ENCODE assay signal across 27 mouse cellular contexts in genomic region chr5:66406431-66406830, GRCm38 (mm10).
DNase-seq lines count a peak whose midpoint lies in the region; ATAC-seq and TF ChIP-seq lines count a peak whose summit lies in the region.
"Had no signal": no experiment of that assay in that cellular context is flagged by ENCODE, and none has a peak within 500 bp of the region (broad histone marks: within the 10 kb centered on the region; RNA-seq: fewer than 3 reads in every experiment).

No protein-coding gene starts in this region.

- H3K9ac ChIP-seq in heart, embryonic 11.5 days (ENCODE audit: low read depth, low read length): no peak overlapping the region
- H3K9ac ChIP-seq in heart, adult 2 months (ENCODE audit: low read depth, low read length): no peak overlapping the region
- no peak overlapping the region for H3K9ac ChIP-seq in kidney, embryonic 14.5 days (ENCODE audit: low read depth, low read length)
- H3K9ac ChIP-seq in kidney, embryonic 16.5 days (replicated peaks; ENCODE audit: low read length): no peak overlapping the region
- H3K9ac ChIP-seq: embryonic facial prominence, embryonic 15.5 days; forebrain, embryonic 12.5 days; forebrain, postnatal 0 days; hindbrain, embryonic 13.5 days; limb, embryonic 13.5 days; liver, embryonic 12.5 days; liver, postnatal 0 days; midbrain, embryonic 12.5 days; neural tube, embryonic 12.5 days had no signal

- ATAC-seq in heart, embryonic 11.5 days (replicated peaks; ENCODE audit: insufficient number of reproducible peaks, low FRiP score, low TSS enrichment): no peak
- ATAC-seq in kidney, embryonic 14.5 days (ENCODE audit: low FRiP score, low TSS enrichment): no peak
- ATAC-seq in kidney, embryonic 16.5 days (ENCODE audit: low FRiP score, low TSS enrichment): peak; percentile 14; the same call in 1 of the 2 replicates
- ATAC-seq: CD4-positive, CD25-positive, alpha-beta regulatory T cell, adult 4 months; forebrain, postnatal 0 days; intestine, embryonic 16.5 days; liver, embryonic 12.5 days; liver, postnatal 0 days had no signal

- H3K79me2 ChIP-seq in heart, adult 2 months (replicated peaks; ENCODE audit: control insufficient read depth, insufficient read depth, low read length): no peaks in the 10 kb centered on the region

- no peak for DNase-seq in heart, adult 2 months
- peak; percentile 57 for DNase-seq in kidney, adult 11 months
- peak; percentile 50 to 75 for DNase-seq in kidney, postnatal 25 days
- no peak for DNase-seq in ovary, adult 18-20 months (ENCODE audit: low spot score)
- DNase-seq in cerebellum, adult 11-12 months: no peak
- DNase-seq: adrenal gland, postnatal 14 days; cerebellum, adult 11 months; cerebellum, adult 9-11 months; forebrain, postnatal 0 days; liver, postnatal 0 days; thymus, postnatal 4 days had no signal

- no peaks in the 10 kb centered on the region for H3K9me3 ChIP-seq in heart, embryonic 11.5 days (replicated peaks; ENCODE audit: control insufficient read depth, low read length)
- no peaks in the 10 kb centered on the region for H3K9me3 ChIP-seq in kidney, embryonic 14.5 days (ENCODE audit: control insufficient read depth, low read length)
- no peaks in the 10 kb centered on the region for H3K9me3 ChIP-seq in kidney, embryonic 16.5 days (ENCODE audit: low read length)
- H3K9me3 ChIP-seq: embryonic facial prominence, embryonic 15.5 days; forebrain, embryonic 12.5 days; hindbrain, embryonic 13.5 days; limb, embryonic 13.5 days; liver, embryonic 12.5 days; megakaryocyte, embryonic 14.5 days; midbrain, embryonic 12.5 days; neural tube, embryonic 12.5 days had no signal

- peaks cover 13% of the 10 kb centered on the region for H3K4me1 ChIP-seq in heart, embryonic 11.5 days (ENCODE audit: control insufficient read depth, insufficient read depth, low read length)
- peaks cover 14% of the 10 kb centered on the region for H3K4me1 ChIP-seq in heart, adult 2 months (ENCODE audit: control insufficient read depth, insufficient read depth, low read length)
- peaks cover 11% of the 10 kb centered on the region; the same call in 1 of the 2 replicates for H3K4me1 ChIP-seq in kidney, embryonic 14.5 days (ENCODE audit: control insufficient read depth, insufficient read depth, low read length)
- H3K4me1 ChIP-seq in kidney, embryonic 16.5 days (ENCODE audit: insufficient read depth, low read length): peaks cover 24% of the 10 kb centered on the region
- H3K4me1 ChIP-seq: liver, embryonic 12.5 days; neural tube, embryonic 12.5 days had no signal

- H3K27ac ChIP-seq in heart, embryonic 11.5 days (ENCODE audit: low read depth, low read length): 0 out of 2 replicates have a peak overlapping the region, but pooled peaks have one; percentile 50
- H3K27ac ChIP-seq in heart, adult 2 months: no peak overlapping the region; the same call in 1 of the 2 replicates
- no peak overlapping the region for H3K27ac ChIP-seq in kidney, embryonic 14.5 days (ENCODE audit: low read depth, low read length)
- H3K27ac ChIP-seq in kidney, embryonic 16.5 days (ENCODE audit: low read length): 0 out of 2 replicates have a peak overlapping the region, but pooled peaks have one; percentile 38
- H3K27ac ChIP-seq: forebrain, embryonic 12.5 days; layer of hippocampus, adult 2 months; left cerebral cortex, adult 2 months; limb, embryonic 13.5 days; liver, embryonic 12.5 days; midbrain, embryonic 12.5 days; neural tube, embryonic 12.5 days had no signal

- TF ChIP-seq CTCF in heart, adult 2 months (IDR thresholded peaks at IDR 0.05): no peak

- intact Hi-C loops in heart, adult 2 months (cut with DNase I): no loop called here

- no peak for TF ChIP-seq POLR2A in heart, adult 2 months (IDR thresholded peaks at IDR 0.05; ENCODE audit: insufficient read depth, low read depth, low read length)

- no peak overlapping the region for H3K4me3 ChIP-seq in heart, embryonic 11.5 days (ENCODE audit: low read depth, low read length)
- no peak overlapping the region for H3K4me3 ChIP-seq in heart, adult 2 months
- no peak overlapping the region for H3K4me3 ChIP-seq in kidney, embryonic 14.5 days (ENCODE audit: low read length)
- H3K4me3 ChIP-seq in kidney, embryonic 16.5 days (ENCODE audit: low read length): no peak overlapping the region
- H3K4me3 ChIP-seq: embryonic facial prominence, embryonic 15.5 days; forebrain, embryonic 12.5 days; hindbrain, embryonic 13.5 days; layer of hippocampus, adult 2 months; left cerebral cortex, adult 2 months; limb, embryonic 13.5 days; liver, embryonic 12.5 days; midbrain, embryonic 12.5 days; myocyte; neural tube, embryonic 12.5 days had no signal

- 83% methylated on average over 7 of the region's 7 CpGs for WGBS in heart, embryonic 11.5 days (ENCODE audit: insufficient replicate concordance)
- 86% methylated on average over 7 of the region's 7 CpGs for WGBS in heart, adult 2 months
- 87% methylated on average over 7 of the region's 7 CpGs for WGBS in kidney, embryonic 14.5 days
- WGBS in kidney, embryonic 16.5 days: 87% methylated on average over 7 of the region's 7 CpGs

- H3K27me3 ChIP-seq in heart, embryonic 11.5 days (ENCODE audit: control insufficient read depth, insufficient read depth, low read length): no peaks in the 10 kb centered on the region
- H3K27me3 ChIP-seq in heart, adult 2 months (ENCODE audit: control insufficient read depth, insufficient read depth, low read length): no peaks in the 10 kb centered on the region
- no peaks in the 10 kb centered on the region for H3K27me3 ChIP-seq in kidney, embryonic 14.5 days (ENCODE audit: control insufficient read depth, insufficient read depth, low read length)
- H3K27me3 ChIP-seq in kidney, embryonic 16.5 days (ENCODE audit: insufficient read depth, low read length): no peaks in the 10 kb centered on the region
- H3K27me3 ChIP-seq: embryonic facial prominence, embryonic 15.5 days; forebrain, embryonic 12.5 days; hindbrain, embryonic 13.5 days; limb, embryonic 13.5 days; liver, embryonic 12.5 days; midbrain, embryonic 12.5 days; neural tube, embryonic 12.5 days had no signal

- no peak overlapping the region for H3K4me2 ChIP-seq in heart, embryonic 11.5 days
- no peak overlapping the region for H3K4me2 ChIP-seq in kidney, embryonic 14.5 days (replicated peaks; ENCODE audit: low read depth, low read length)
- H3K4me2 ChIP-seq in kidney, embryonic 16.5 days (replicated peaks; ENCODE audit: low read depth, low read length): no peak overlapping the region
- H3K4me2 ChIP-seq: embryonic facial prominence, embryonic 15.5 days; forebrain, embryonic 12.5 days; hindbrain, embryonic 13.5 days; limb, embryonic 13.5 days; liver, embryonic 12.5 days; midbrain, embryonic 12.5 days; neural tube, embryonic 12.5 days had no signal

- TF ChIP-seq EP300 in heart, adult 2 months (IDR thresholded peaks at IDR 0.05; ENCODE audit: insufficient read depth, low read depth, low read length): no peak

- no peaks in the 10 kb centered on the region for H3K36me3 ChIP-seq in heart, embryonic 11.5 days (ENCODE audit: control insufficient read depth, insufficient read depth, low read length)
- peaks cover 11% of the 10 kb centered on the region for H3K36me3 ChIP-seq in heart, adult 2 months (ENCODE audit: control insufficient read depth, insufficient read depth, low read length)
- no peaks in the 10 kb centered on the region for H3K36me3 ChIP-seq in kidney, embryonic 14.5 days (ENCODE audit: control insufficient read depth, insufficient read depth, low read length)
- no peaks in the 10 kb centered on the region for H3K36me3 ChIP-seq in kidney, embryonic 16.5 days (ENCODE audit: insufficient read depth, low read length)
- H3K36me3 ChIP-seq: embryonic facial prominence, embryonic 15.5 days; forebrain, embryonic 12.5 days; hindbrain, embryonic 13.5 days; liver, embryonic 12.5 days; midbrain, embryonic 12.5 days; neural tube, embryonic 12.5 days had no signal

Comparison
In these comparisons a context has a peak if more than half of its experiments do, and no peak if none do; other contexts are left out.
1. H3K27ac ChIP-seq: peak in heart, embryonic 11.5 days (single experiment) and kidney, embryonic 16.5 days (single experiment); none in heart, adult 2 months (single experiment) and kidney, embryonic 14.5 days (single experiment).
2. DNase-seq: peak in kidney, adult 11 months (single experiment) and kidney, postnatal 25 days (2 of 2); none in heart, adult 2 months (0 of 2), ovary, adult 18-20 months (single experiment) and cerebellum, adult 11-12 months (single experiment).